Mouse (Mus musculus): ENCODE data around the gene Rnaseh2a. TPM values are rescaled to one million over a fixed set of nuclear protein-coding genes. Genes with fewer than 3 reads are reported as not detected.

Gene Rnaseh2a
- 94.9 and 99.1 TPM in 2 replicates for polyA plus RNA-seq (2015; fragmentation: Nextera tagmentation; extraction: Ambion mirVana)

DNA sequence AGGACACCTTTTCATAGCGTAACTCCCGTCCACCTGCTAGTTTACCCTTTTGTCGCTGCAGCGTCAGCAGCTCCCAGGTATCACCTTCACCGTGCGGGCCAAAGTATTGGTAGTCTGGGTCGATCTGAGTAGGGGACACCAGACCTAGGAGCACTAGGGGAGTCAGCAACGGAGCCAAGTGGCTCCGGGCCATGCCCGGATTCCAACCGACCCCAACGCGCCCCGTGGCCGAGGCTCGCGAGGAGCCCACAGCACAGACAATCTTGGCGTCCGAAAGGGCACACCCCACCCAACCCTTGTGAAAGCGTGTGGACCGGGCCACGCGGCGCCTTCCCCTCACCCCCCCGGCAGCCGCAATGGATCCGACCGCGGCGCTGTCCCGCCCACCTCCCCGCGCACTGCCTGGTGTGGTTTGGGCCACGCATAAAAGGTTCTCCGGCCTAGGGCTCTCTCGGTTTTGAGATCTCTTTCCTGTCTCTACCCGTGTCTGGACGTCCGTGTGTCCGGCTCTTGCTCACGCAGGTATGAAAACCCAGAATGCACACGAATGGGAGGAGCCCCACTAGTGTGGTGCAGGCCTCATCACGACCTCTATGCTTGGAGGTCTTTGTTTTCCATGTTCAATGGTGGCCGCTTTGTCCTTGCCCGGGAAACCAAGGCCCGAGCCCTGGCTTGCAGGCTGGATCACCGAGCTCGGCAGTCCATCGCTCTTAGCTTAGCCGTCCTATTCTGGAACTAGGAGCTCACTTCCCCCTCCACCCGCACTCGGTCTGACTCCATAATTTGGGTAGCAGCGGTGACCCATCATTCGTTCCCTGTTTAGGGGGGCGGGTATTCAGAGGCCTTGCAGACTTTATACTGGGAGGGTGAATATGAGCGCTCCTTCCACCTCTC, at the start of gene Rnaseh2a, which contains the start of the genes Gm49661 and Prdx2:
TSS of gene Rnaseh2a (minus strand) at position 527 of the 894 bp plus-strand sequence.
TSS of gene Gm49661 (minus strand) at position 193 of the 894 bp plus-strand sequence.
TSS of gene Prdx2 (plus strand) at position 347 of the 894 bp plus-strand sequence.
- no peaks in the 10 kb centered on the region for H3K9me3 ChIP-seq (replicated peaks)
- H3K9ac ChIP-seq, result peak within 1 kb of the TSS; percentile 72
- under 1% methylated on average over 56 of the region's 56 CpGs for WGBS
- peaks cover 37% of the 10 kb centered on the region for H3K36me3 ChIP-seq
- H3K27me3 ChIP-seq, result no peaks in the 10 kb centered on the region
- peak within 1 kb of the TSS; percentile 73 for H3K4me3 ChIP-seq (replicated peaks)
- peak within 1 kb of the TSS; percentile 76 for H3K4me2 ChIP-seq (replicated peaks)
- H3K27ac ChIP-seq (replicated peaks), result peak within 1 kb of the TSS; percentile 88
- ATAC-seq (ENCODE audit: insufficient number of reproducible peaks, low FRiP score, low TSS enrichment, low read depth), result peak; percentile 76
- peaks cover 41% of the 10 kb centered on the region for H3K4me1 ChIP-seq

DNA sequence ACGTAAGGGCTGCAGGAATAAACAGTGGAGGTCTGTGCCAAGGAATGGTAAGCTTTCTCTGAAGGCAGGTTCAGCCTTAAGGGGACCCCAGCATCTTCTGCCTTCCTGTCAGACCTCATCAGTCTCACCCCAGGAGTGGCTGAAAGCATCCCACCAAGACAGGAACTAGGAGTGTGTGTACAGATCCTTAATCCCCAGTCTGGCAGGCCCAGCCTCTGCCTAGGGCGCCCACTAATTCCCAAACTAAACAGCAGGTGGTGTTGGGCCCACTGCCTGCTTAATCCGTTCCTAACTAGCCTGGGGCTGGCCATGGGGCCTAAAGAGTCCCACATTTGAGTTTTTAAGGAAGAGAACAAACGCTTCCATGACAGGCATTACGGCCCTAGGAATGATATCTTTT, 47.6 kb upstream of the Rnaseh2a start:
- peaks cover 20% of the 10 kb centered on the region for H3K27me3 ChIP-seq
- H3K27ac ChIP-seq (replicated peaks), result peak overlapping the region; percentile 44; the same call in 1 of the 2 replicates
- no peaks in the 10 kb centered on the region for H3K9me3 ChIP-seq (replicated peaks)
- H3K4me2 ChIP-seq (replicated peaks), result no peak overlapping the region
- H3K4me1 ChIP-seq, result peaks cover 6% of the 10 kb centered on the region; the same call in 1 of the 2 replicates
- ATAC-seq (ENCODE audit: insufficient number of reproducible peaks, low FRiP score, low TSS enrichment, low read depth), result no peak
- H3K9ac ChIP-seq, result no peak overlapping the region
- no peak overlapping the region for H3K4me3 ChIP-seq (replicated peaks)
- WGBS, result 30% methylated on average over 5 of the region's 5 CpGs
- peaks cover 44% of the 10 kb centered on the region for H3K36me3 ChIP-seq

DNA sequence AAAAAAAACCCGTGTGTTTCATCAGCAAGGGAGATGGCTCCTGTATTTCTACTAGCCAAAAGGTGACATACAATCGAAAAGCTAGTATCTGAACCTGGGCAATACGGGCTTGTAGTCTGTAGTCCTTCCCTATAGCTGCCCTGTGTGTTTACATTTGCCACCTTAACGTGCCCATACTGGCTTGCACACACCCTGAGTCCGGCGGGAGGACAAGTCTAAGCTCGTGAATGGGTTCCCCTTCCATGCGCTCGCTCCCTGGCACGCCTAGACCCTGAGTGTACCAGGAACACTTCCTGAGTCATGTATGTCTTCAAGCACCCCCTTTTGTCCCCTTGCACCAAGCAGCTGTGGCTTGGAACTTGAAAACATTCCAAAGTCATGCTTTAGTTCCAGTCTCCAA, 47.2 kb upstream of the Rnaseh2a start:
- Histone ChIP-seq H3K36me3 (peaks cover 39% of the 10 kb centered on the region), H3K27ac (replicated peaks) (peak overlapping the region; percentile 44; the same call in 1 of the 2 replicates), H3K27me3 (peaks cover 23% of the 10 kb centered on the region), H3K4me2 (replicated peaks) (no peak overlapping the region), H3K4me1 (peaks cover 6% of the 10 kb centered on the region; the same call in 1 of the 2 replicates), H3K9ac (no peak overlapping the region), H3K9me3 (replicated peaks) (no peaks in the 10 kb centered on the region), H3K4me3 (replicated peaks) (no peak overlapping the region)
- 55% methylated on average over 10 of the region's 10 CpGs for WGBS
- no peak for ATAC-seq (ENCODE audit: insufficient number of reproducible peaks, low FRiP score, low TSS enrichment, low read depth)

GRCm38 (mm10) chr8:85014431-85014830, 44.9 kb upstream of the Rnaseh2a start, which contains the start of gene Best2:
TSS of gene Best2 (minus strand) at chr8:85014531.
- Histone ChIP-seq H3K4me2 (replicated peaks) (peak within 1 kb of the TSS; percentile 67), H3K9ac (0 out of 2 replicates have a peak within 1 kb of the TSS, but pooled peaks have one; percentile 31)
- WGBS, result 41% methylated on average over 2 of the region's 2 CpGs

DNA sequence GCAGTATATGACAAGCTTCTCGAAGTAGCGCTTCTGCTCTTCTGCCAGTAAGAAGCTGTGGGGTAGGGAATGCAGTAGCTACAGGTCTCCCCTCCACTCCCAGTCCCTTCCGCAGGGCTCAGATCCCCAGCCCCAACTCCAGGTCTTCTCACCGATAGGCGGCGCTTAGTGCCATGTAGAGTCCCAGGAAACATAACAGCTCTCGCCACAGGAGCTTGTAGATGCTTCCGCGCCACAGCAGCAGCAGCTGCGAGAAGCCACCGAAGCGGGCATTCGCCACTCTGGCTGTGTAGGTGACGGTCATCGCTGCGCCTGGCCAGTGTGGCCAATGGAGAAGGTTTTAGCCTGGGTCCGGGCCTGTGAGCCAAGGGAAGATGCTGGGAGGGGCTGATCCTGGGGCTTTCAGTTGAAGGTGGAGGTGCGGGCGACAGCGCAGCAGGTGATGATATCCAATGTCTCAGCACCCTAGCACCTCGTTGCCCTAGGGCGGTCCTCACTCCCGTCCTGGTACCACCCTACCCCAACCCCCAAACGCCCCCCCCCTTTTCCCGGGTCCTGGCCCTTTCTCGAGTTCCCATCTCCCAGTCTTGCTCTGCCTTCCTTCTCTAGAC, 43.8 kb upstream of the Rnaseh2a start:
- Histone ChIP-seq H3K27me3 (peaks cover 46% of the 10 kb centered on the region), H3K27ac (replicated peaks) (no peak overlapping the region), H3K36me3 (peaks cover 12% of the 10 kb centered on the region), H3K4me3 (replicated peaks) (peak overlapping the region; percentile 39), H3K9ac (0 out of 2 replicates have a peak overlapping the region, but pooled peaks have one; percentile 31), H3K9me3 (replicated peaks) (no peaks in the 10 kb centered on the region), H3K4me1 (peaks cover 6% of the 10 kb centered on the region; the same call in 1 of the 2 replicates), H3K4me2 (replicated peaks) (peak overlapping the region; percentile 67)
- ATAC-seq (ENCODE audit: insufficient number of reproducible peaks, low FRiP score, low TSS enrichment, low read depth), result no peak
- 6% methylated on average over 26 of the region's 26 CpGs for WGBS

More at GRCm38 (mm10) chr8:85014431-85014830, 44.9 kb upstream of the Rnaseh2a start, which contains the start of gene Best2:
- peaks cover 23% of the 10 kb centered on the region for H3K36me3 ChIP-seq
- ATAC-seq (ENCODE audit: insufficient number of reproducible peaks, low FRiP score, low TSS enrichment, low read depth), result no peak
- peaks cover 39% of the 10 kb centered on the region for H3K27me3 ChIP-seq
- no peak within 1 kb of the TSS for H3K27ac ChIP-seq (replicated peaks)
- no peaks in the 10 kb centered on the region for H3K9me3 ChIP-seq (replicated peaks)
- H3K4me3 ChIP-seq (replicated peaks), result peak within 1 kb of the TSS; percentile 39
- peaks cover 6% of the 10 kb centered on the region; the same call in 1 of the 2 replicates for H3K4me1 ChIP-seq

GRCm38 (mm10) chr8:85011242-85011641, 41.7 kb upstream of the Rnaseh2a start:
- ATAC-seq (ENCODE audit: insufficient number of reproducible peaks, low FRiP score, low TSS enrichment, low read depth), result no peak
- Histone ChIP-seq H3K36me3 (no peaks in the 10 kb centered on the region), H3K4me2 (replicated peaks) (no peak overlapping the region), H3K4me3 (replicated peaks) (no peak overlapping the region), H3K27ac (replicated peaks) (no peak overlapping the region), H3K9me3 (replicated peaks) (no peaks in the 10 kb centered on the region), H3K27me3 (peaks cover 53% of the 10 kb centered on the region), H3K4me1 (peaks cover 9% of the 10 kb centered on the region; the same call in 1 of the 2 replicates), H3K9ac (no peak overlapping the region)
- 17% methylated on average over 28 of the region's 28 CpGs for WGBS

DNA sequence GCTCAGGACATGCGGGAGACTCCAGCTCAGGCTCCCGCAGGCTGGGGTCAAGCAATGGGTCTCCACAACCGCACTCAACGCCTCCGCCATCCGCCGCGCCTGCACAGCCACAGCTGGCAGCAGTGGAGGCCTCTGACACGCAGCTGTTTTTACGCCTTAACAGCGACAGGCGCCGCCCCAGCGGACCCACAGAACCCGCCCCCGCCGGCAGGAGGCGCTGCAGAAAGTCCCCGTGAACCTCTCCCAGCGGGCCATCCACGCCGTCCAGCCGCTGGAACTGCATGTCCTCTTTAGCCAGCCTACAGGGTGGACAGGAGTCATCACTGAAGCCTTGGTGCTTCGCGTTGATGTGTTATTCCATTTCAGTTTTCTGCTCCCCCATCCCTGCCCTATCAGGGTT, 38.1 kb upstream of the Rnaseh2a start:
- Histone ChIP-seq H3K9me3 (replicated peaks) (no peaks in the 10 kb centered on the region), H3K4me3 (replicated peaks) (no peak overlapping the region), H3K27ac (replicated peaks) (no peak overlapping the region), H3K27me3 (peaks cover 38% of the 10 kb centered on the region), H3K36me3 (peaks cover 3% of the 10 kb centered on the region; the same call in 1 of the 2 replicates), H3K4me1 (0 out of 2 replicates have a peak, but pooled peaks cover 3% of the 10 kb centered on the region), H3K9ac (no peak overlapping the region), H3K4me2 (replicated peaks) (no peak overlapping the region)
- ATAC-seq (ENCODE audit: insufficient number of reproducible peaks, low FRiP score, low TSS enrichment, low read depth), result no peak
- 12% methylated on average over 25 of the region's 25 CpGs for WGBS

GRCm38 (mm10) chr8:84997649-84998295, 28.2 kb upstream of the Rnaseh2a start:
- Histone ChIP-seq H3K27me3 (0 out of 2 replicates have a peak, but pooled peaks cover 6% of the 10 kb centered on the region), H3K36me3 (peaks cover 6% of the 10 kb centered on the region; the same call in 1 of the 2 replicates), H3K4me2 (replicated peaks) (no peak overlapping the region), H3K27ac (replicated peaks) (no peak overlapping the region), H3K4me1 (peaks cover 8% of the 10 kb centered on the region), H3K9ac (no peak overlapping the region), H3K4me3 (replicated peaks) (no peak overlapping the region), H3K9me3 (replicated peaks) (no peaks in the 10 kb centered on the region)
- ATAC-seq (ENCODE audit: insufficient number of reproducible peaks, low FRiP score, low TSS enrichment, low read depth), result peak; percentile 58; the same call in 1 of the 2 replicates
- WGBS, result 6% methylated on average over 19 of the region's 19 CpGs

DNA sequence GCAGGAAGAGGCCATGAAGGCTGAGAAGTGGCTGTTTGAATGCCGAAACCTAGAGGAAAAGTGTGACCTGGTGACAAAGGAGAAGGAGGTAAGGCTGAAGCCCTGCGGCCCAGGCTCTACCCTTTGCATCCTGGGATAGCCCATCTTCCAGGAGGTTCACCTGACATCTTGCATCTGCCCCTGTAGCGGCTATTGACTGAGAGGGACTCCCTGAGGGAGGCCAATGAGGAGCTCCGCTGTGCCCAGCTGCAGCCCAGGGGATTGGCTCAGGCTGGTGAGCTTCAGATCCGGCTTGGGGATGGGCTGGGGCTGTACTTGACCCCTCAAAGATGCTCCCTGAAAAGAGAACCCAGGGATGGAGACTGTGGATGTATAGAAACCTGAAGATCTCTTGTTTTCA, 27.4 kb upstream of the Rnaseh2a start:
- WGBS, result 81% methylated on average over 5 of the region's 5 CpGs
- no peaks in the 10 kb centered on the region for H3K9me3 ChIP-seq (replicated peaks)

DNA sequence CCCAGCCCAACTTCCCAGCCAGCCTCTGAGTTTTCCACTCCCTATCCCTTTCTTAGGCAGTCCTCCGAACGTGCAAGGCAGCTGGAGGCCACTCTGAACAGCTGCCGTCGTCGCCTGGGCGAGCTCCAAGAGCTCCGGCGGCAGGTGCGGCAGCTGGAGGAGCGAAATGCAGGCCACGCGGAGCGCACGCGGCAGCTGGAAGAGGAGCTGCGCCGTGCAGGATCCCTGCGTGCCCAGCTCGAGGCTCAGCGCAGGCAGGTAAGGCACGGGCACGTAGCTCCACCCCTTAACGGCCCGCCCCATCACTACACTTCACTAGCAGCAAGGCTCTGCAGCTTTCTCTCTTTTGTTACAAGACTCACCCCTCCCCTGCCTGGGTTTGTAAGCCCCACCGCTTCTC, 26.1 kb upstream of the Rnaseh2a start:
- H3K4me3 ChIP-seq (replicated peaks), result no peak overlapping the region
- no peak overlapping the region for H3K27ac ChIP-seq (replicated peaks)
- H3K9ac ChIP-seq, result no peak overlapping the region
- 0 out of 2 replicates have a peak, but pooled peaks cover 6% of the 10 kb centered on the region for H3K27me3 ChIP-seq
- H3K9me3 ChIP-seq (replicated peaks), result no peaks in the 10 kb centered on the region
- WGBS, result 29% methylated on average over 25 of the region's 25 CpGs
- H3K4me1 ChIP-seq, result peaks cover 14% of the 10 kb centered on the region
- no peak for ATAC-seq (ENCODE audit: insufficient number of reproducible peaks, low FRiP score, low TSS enrichment, low read depth)
- no peaks in the 10 kb centered on the region for H3K36me3 ChIP-seq
- H3K4me2 ChIP-seq (replicated peaks), result no peak overlapping the region

More for the DNA sequence above, 27.4 kb upstream of the Rnaseh2a start:
- H3K9ac ChIP-seq, result no peak overlapping the region
- H3K36me3 ChIP-seq, result no peaks in the 10 kb centered on the region
- H3K4me3 ChIP-seq (replicated peaks), result no peak overlapping the region
- no peak overlapping the region for H3K27ac ChIP-seq (replicated peaks)
- no peak overlapping the region for H3K4me2 ChIP-seq (replicated peaks)
- H3K4me1 ChIP-seq, result peaks cover 8% of the 10 kb centered on the region
- H3K27me3 ChIP-seq, result 0 out of 2 replicates have a peak, but pooled peaks cover 6% of the 10 kb centered on the region
- no peak for ATAC-seq (ENCODE audit: insufficient number of reproducible peaks, low FRiP score, low TSS enrichment, low read depth)
